Mouse (Mus musculus) 3134 (cell line): ENCODE results near the gene Fam228a.
"Not testable (repeated sequence)": the region's sequence is repeated elsewhere in the genome, so short reads cannot be mapped to it uniquely, and the experiment has no call there.

ENCODE experiments used
- DNase-seq: peaks from one replicate; pipeline ENCODE4 v3.0.0-alpha.2; 2011; ENCODE audit warnings: low spot score; ENCODE audit not compliant: insufficient read length; ENCODE audit errors: extremely low read depth

Gene Fam228a

DNA sequence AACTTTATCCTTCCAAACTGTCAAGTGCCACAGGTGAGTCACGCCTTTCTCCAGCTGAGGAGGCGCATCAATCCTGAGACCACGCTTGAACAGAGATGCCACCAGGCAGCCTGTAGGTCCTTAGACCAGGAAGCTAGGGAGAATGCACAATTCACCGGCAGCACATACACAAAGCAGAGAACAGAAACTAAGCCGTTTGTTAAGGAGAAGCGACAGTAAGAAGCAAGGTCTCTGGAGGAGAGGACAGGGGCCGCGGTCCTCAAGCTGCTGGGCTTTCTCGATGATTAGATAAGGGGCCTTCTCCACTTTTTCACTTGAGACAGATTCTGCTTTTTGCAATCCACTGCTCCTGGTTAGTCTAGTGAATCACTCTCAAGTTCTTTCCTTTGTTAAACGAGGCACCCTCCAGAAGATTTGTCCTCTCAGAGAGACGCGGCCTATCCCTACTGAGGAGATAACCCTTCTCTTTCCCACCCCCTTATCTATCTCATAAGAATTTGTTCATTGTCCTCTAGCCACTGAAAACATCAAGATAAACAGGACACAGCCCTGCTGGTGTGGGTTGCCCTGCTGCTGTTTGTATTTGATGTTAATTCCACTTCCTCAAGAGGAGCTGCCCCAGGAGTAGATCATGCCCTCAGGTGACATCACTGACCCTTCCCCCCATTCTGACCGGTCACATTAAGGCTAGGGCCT, 19.0 kb downstream of the Fam228a start:
- DNase-seq = no peak

DNA sequence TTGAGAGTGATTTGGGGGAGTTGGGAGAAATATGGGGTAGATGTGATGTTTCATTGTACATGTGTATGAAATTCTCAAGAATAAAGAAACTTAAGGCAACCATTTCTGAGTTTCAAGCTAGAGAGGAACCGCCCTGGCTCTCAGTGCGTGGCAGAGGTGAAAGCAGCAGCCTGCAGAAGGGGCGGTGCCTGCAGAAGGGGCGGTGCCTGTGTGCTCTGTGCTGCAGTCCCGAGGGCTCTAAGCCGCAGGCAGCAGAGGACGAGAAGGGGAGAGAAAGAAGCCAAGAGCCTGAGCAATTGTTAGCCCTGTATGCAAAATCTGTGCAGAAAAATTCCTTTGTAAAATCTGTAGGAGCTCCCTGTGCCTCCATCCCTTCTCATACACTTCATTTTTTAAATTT, 20.8 kb downstream of the Fam228a start:
- no peak for DNase-seq

- no peak for DNase-seq
Observed at GRCm38 (mm10) chr12:4715606-4716005, 22.6 kb downstream of the Fam228a start.

- DNase-seq = no peak
Observed at GRCm38 (mm10) chr12:4713361-4713760, 24.9 kb downstream of the Fam228a start.

DNA sequence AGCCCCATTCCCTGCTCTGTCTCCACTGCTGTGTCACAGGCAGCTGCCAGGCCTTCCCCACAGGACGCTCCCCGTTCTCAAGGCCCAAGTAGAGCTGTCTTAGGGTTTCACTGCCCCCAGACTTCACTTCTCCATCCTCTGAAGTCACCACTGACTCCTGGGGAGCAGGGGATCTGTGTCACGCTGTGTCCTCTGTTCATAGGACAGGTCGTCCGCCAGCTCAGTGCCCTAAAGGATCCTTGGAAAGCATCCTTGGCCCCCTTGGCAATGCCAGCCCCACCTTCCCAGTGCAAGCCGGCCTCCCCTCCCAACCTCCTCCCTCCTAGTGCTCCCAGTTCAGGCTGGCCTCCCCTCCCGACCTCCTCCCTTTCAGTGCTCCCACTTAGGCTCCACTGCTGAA, 28.3 kb downstream of the Fam228a start:
- no peak for DNase-seq

- DNase-seq = no peak
Observed at GRCm38 (mm10) chr12:4708881-4709604, 29.2 kb downstream of the Fam228a start.

- no peak for DNase-seq
Observed at GRCm38 (mm10) chr12:4708296-4708695, 29.9 kb downstream of the Fam228a start.

GRCm38 (mm10) chr12:4707488-4708017, 30.7 kb downstream of the Fam228a start:
- DNase-seq = no peak

- no peak for DNase-seq
Observed at GRCm38 (mm10) chr12:4706901-4707300, 31.3 kb downstream of the Fam228a start.

- DNase-seq = no peak
Observed at GRCm38 (mm10) chr12:4706175-4706574, 32.1 kb downstream of the Fam228a start.

DNA sequence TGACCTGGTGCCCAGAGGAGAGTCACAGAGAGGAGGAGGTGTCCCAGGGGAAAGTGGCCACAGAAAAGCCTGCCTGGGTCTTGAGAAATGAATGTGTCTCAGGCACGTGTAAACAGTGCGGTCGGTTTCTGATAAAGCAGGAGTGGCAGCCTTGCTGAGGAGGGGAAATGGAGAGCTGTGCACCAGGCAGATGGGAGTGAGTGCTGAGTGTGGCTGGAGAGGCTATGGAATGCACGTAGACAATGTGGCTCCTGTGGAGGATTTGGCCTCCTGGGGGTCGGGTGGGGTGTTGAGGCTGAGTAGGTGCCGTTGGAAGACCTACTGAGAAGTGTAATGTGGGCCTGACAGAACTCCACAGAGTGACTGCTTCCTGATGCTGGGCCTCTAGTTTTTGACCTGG, 32.6 kb downstream of the Fam228a start:
- not testable (repeated sequence) for DNase-seq

DNA sequence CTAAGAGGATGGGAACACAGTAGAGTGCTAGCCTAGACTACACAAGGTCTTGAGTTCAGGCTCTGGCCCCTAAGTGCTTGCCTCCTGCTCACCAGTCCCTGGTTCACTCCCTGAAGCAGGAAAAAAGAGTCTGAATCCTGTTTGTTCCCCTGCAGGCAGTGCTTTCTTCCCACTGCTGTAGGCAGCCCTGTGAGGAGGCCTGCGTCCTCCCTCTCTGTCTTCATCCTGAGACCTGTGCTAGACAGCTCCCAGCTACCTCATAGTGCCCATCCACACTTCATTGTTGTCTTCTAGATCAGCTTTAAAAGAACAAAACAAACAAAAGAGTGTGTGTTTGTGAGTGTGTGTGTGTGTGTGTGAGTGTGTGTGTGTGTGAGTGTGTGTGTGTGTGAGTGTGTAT, 43.7 kb downstream of the Fam228a start:
- no peak for DNase-seq

GRCm38 (mm10) chr12:4691193-4691592, 47.0 kb downstream of the Fam228a start:
- DNase-seq = no peak

DNA sequence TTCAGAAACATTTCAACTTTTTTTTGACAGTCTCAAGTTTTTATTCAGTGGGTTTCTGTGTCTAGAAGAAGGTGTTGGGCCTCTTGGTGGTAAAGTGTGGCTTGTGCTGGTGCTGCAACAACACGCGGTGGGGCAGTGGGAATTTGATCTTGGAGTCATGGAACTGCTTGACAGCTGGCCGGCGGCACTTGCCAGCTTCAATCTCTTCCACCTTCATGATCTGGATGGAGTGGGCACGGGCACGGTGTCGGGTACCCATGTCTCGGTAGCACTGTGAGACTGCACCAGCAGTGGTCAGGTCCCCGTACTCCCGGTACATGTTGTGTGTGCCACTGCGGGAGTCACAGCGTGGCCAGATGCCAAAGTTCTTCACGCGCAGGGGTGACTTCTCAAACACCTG, 48.9 kb downstream of the Fam228a start:
- DNase-seq = no peak

DNA sequence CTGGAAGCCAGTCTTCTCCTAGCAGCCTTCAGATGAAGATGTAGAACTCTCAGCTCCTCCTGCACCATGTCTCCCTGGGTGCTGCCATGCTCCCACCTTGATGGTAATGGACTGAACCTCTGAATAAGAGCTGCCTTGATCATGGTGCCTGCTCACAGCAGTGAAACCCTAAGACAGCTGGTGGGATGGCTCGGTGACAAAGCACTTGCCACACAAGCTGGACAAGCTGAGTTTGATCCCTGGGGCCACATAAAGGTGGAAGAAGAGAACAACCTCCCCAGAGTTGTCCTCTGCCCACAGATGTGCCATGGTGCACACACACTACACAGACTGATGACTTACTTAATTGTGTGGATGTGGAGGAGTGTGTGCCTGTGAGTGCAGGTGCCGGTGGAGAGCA, 49.8 kb downstream of the Fam228a start:
- no peak for DNase-seq

GRCm38 (mm10) chr12:4685441-4685840, 52.8 kb downstream of the Fam228a start:
- no peak for DNase-seq

DNA sequence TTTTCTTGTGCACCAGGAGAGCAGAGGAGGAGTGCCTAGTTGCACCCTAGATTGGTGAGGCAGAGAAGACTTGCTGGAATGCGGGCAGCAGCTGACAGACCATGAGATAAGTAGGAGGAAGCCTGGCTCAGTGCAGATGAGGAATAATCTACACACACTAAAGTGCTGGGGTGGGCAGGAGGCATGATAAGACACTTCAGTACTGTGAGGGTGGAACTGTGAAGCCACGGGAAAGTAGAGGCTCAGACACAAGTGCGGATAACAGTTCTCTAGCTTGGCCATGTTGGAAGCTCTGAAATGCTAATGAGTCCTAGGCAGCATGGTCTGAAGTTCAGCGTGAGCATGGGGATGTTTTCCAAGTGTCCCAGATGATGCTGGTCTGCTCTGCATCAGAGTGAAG, 58.3 kb downstream of the Fam228a start:
- no peak for DNase-seq

DNA sequence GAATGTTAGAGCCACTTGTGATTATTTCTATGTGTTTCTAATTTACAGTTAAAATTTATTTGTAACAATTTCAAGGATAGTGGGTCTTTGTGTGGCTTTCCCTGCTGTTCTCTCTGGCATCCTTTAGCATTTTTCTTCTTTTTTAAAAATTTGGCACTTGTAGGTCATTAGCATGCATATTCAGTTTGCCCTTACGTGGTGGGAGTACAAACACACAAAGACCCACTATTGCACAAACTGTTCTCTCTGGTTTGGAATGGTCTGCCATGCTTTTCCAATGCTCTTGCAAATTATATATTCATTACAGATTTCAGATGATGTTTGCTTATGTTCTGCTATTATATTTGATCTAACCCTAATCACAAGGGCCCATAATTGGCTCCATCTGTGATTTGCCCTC, 61.9 kb downstream of the Fam228a start:
- DNase-seq = no peak

GRCm38 (mm10) chr12:4665675-4666037, 72.6 kb downstream of the Fam228a start:
- DNase-seq = no peak

DNA sequence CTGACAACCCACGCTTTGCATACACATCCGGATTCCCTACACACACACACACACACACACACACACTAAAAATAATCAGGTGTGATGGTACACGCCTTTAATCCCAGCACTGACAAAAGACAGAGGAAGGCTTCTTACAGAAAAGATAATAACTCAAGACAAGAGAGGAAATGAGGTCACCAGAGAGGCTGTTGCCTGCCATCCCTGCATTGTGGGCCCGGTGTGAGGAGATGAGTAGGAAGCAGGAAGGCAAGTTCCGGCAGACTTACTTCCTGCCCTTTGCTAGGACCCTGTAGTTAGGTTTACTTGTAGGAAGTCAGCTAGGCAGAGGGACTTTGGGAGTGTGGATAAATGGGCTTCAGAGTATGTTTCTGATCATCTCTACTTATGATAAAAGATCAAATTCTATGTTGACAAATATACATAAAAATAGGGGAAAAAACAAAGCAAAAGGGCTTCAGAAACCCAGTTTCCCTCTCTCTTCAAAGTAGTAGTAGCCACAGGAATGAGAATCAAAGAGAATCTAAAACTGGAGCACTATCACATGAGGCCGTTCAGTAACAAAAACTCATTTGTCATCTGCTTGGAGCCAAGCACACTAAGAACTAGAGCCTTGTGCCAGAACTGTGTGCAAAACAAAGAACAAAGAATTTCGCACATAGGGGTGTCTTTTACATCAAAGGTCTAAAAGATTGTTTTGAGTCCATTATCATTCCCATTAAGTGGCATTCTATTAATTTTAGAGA, 73.1 kb downstream of the Fam228a start:
- no peak for DNase-seq
